Mouse (Mus musculus) limb, embryonic 10.5 days (tissue): ENCODE results near the gene Slc17a2. TPM values are rescaled to one million over a fixed set of nuclear protein-coding genes. Genes with fewer than 3 reads are reported as not detected.
A peak's percentile ranks its signal among the peaks of the same experiment; 100 is the strongest.
"Not testable (repeated sequence)": the region's sequence is repeated elsewhere in the genome, so short reads cannot be mapped to it uniquely, and the experiment has no call there.

ENCODE experiments used
- DNase-seq: peaks from one replicate; pipeline ENCODE4 v3.0.0-alpha.2; 2017; ENCODE audit warnings: low spot score
- H3K27ac ChIP-seq: fragments of 300-500 bp; sonication (generic); 2 replicates; pipeline ENCODE4 v1.5.1; 2016; ENCODE audit warnings: mild to moderate bottlenecking
- H3K27me3 ChIP-seq: fragments of 300-500 bp; sonication (generic); 2 replicates; pipeline ENCODE4 v1.6.1; 2016; ENCODE audit warnings: low read depth, mild to moderate bottlenecking; ENCODE audit not compliant: poor library complexity, severe bottlenecking
- H3K36me3 ChIP-seq: fragments of 300-500 bp; sonication (generic); 2 replicates; pipeline ENCODE4 v1.6.1; 2016; ENCODE audit warnings: mild to moderate bottlenecking, moderate library complexity
- H3K4me1 ChIP-seq: fragments of 300-500 bp; sonication (generic); 2 replicates; pipeline ENCODE4 v1.6.1; 2016
- H3K4me3 ChIP-seq: fragments of 300-500 bp; sonication (generic); 2 replicates; pipeline ENCODE4 v1.5.1; 2016; ENCODE audit warnings: mild to moderate bottlenecking, moderate library complexity
- H3K9me3 ChIP-seq: fragments of 300-500 bp; sonication (generic); replicated peaks from 2 replicates; pipeline ENCODE4 v1.6.1; 2016; ENCODE audit warnings: mild to moderate bottlenecking
- WGBS: fragments of 180-500 bp; shearing (Covaris S2); methylation state at CpG from one replicate; pipeline ENCODE4 v1.1.7; 2016; 5-methylcytosine and 5-hydroxymethylcytosine counted together
- polyA plus RNA-seq: library from polyadenylated mRNA; unstranded; fragments of >200 nt; fragmentation: Nextera tagmentation; extraction: Ambion mirVana; gene quantifications from 2 replicates; pipeline ENCODE4 v1.2.1, GENCODE M21; 2016

Slc17a2 gene
- polyA plus RNA-seq, 1 experiment from 2014 or later, result not detected

- Histone ChIP-seq H3K36me3 (no peaks in the 10 kb centered on the region), H3K9me3 (no peaks in the 10 kb centered on the region), H3K4me1 (peaks cover 31% of the 10 kb centered on the region), H3K27ac (peak overlapping the region; percentile 92), H3K4me3 (peak overlapping the region; percentile 59), H3K27me3 (no peaks in the 10 kb centered on the region)
- 38% methylated on average over 12 of the region's 12 CpGs for WGBS
- DNase-seq, result peak; percentile 67
Observed at GRCm38 (mm10) chr13:23764324-23765171, 42.2 kb upstream of the Slc17a2 start.

DNA sequence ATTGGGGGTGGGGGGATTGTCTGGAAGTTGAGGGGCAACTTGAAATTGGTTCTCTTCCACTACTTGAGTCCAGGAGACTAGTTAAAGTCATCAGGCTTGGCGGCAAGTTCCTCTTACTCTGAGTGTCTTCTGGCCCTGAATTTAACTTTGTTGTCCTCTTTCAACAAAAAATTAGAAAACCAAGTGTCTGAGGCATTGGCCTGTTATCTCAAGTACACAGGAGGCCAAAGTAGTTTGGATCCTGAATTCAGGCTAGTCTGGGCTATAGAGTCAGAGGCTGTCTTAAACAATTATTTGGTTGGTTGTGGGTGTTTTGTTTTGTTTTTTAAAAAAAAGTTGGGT lies 41.6 kb upstream of the Slc17a2 start:
- Histone ChIP-seq H3K36me3 (no peaks in the 10 kb centered on the region), H3K9me3 (no peaks in the 10 kb centered on the region), H3K27ac (0 out of 2 replicates have a peak overlapping the region, but pooled peaks have one; percentile 92), H3K27me3 (no peaks in the 10 kb centered on the region), H3K4me1 (peaks cover 28% of the 10 kb centered on the region), H3K4me3 (peak overlapping the region; percentile 59)
- WGBS, result 74% methylated on average over 1 of the region's 1 CpGs
- no peak for DNase-seq

GRCm38 (mm10) chr13:23766772-23767171 lies 40.0 kb upstream of the Slc17a2 start:
- H3K27me3 ChIP-seq, result no peaks in the 10 kb centered on the region
- H3K36me3 ChIP-seq, result no peaks in the 10 kb centered on the region
- peaks cover 27% of the 10 kb centered on the region for H3K4me1 ChIP-seq
- no peak for DNase-seq
- no peak overlapping the region for H3K4me3 ChIP-seq
- no peak overlapping the region for H3K27ac ChIP-seq
- no peaks in the 10 kb centered on the region for H3K9me3 ChIP-seq

DNA sequence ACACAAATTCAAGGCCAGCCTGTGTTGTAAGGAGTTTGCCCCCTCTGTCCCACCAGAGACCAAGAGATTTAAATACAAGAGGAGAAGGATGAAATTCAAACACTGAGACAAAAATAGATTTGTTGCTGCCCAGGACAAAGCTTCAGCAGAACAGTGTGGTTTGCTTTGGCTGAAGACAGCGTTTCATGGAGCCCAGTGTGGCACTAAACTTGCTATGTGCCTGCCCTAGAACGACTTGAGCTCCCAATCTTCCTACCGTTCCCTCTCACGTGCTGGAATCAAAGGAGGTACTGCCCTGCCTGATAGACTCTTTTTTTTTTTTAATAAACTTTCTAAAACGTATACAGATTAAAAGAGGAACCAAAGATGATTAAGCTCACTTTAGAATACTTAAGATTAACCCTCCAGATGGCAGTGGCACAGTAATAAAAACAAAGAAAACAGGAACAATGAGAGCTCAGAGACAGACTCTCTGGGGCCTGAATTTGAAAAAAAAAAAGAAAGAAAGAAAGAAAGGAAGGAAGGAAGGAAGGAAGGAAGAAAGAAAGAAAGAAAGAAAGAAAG lies 37.9 kb upstream of the Slc17a2 start:
- Histone ChIP-seq H3K9me3 (no peaks in the 10 kb centered on the region), H3K4me1 (peaks cover 24% of the 10 kb centered on the region), H3K27me3 (no peaks in the 10 kb centered on the region), H3K4me3 (no peak overlapping the region), H3K36me3 (no peaks in the 10 kb centered on the region), H3K27ac (no peak overlapping the region)
- WGBS, result 67% methylated on average over 5 of the region's 5 CpGs
- no peak for DNase-seq

- not testable (repeated sequence) for H3K9me3 ChIP-seq, H3K36me3 ChIP-seq, H3K4me3 ChIP-seq, H3K27me3 ChIP-seq, DNase-seq, H3K27ac ChIP-seq
- peaks cover 17% of the 10 kb centered on the region for H3K4me1 ChIP-seq
- whole genome bisulfite sequencing, result 85% methylated on average over 2 of the region's 2 CpGs
Observed at GRCm38 (mm10) chr13:23769613-23770012, 37.2 kb upstream of the Slc17a2 start, which contains the start of gene Trim38. Gene Trim38 (plus strand): TSS chr13:23769913.

- peak overlapping the region; percentile 50; the same call in 1 of the 2 replicates for H3K27ac ChIP-seq
- no peaks in the 10 kb centered on the region for H3K9me3 ChIP-seq
- peak; percentile 69 for DNase-seq
- no peaks in the 10 kb centered on the region for H3K27me3 ChIP-seq
- peaks cover 12% of the 10 kb centered on the region for H3K4me1 ChIP-seq
- H3K36me3 ChIP-seq, result no peaks in the 10 kb centered on the region
- H3K4me3 ChIP-seq, result peak overlapping the region; percentile 26
- WGBS, result 24% methylated on average over 21 of the region's 21 CpGs
Observed at GRCm38 (mm10) chr13:23772561-23773313, 34.1 kb upstream of the Slc17a2 start.

GRCm38 (mm10) chr13:23778339-23778738 lies 28.5 kb upstream of the Slc17a2 start:
- no peaks in the 10 kb centered on the region for H3K4me1 ChIP-seq
- no peak overlapping the region for H3K27ac ChIP-seq
- H3K9me3 ChIP-seq, result no peaks in the 10 kb centered on the region
- DNase-seq, result no peak
- no peak overlapping the region for H3K4me3 ChIP-seq
- H3K36me3 ChIP-seq, result no peaks in the 10 kb centered on the region
- H3K27me3 ChIP-seq, result no peaks in the 10 kb centered on the region
- WGBS, result 99% methylated on average over 7 of the region's 7 CpGs

DNA sequence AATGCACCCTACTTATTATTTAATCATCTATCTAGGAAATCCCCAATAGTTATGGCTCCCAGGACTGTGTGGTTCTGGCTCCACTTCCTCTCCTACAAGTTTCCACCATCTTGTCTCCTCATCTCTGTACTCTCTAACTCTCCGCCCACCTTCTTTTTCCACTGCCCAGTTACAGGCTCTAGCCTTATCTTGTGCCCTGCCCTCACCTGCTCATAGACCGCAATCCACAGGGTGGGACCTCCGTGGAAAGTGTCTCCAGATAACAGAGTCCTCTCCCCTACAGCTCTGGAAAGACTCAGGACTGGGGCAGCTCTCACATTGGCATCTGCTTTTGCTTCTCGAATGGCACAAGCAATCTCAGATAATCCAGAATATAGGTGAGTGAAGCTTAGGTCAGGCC lies 27.8 kb upstream of the Slc17a2 start:
- WGBS, result 78% methylated on average over 4 of the region's 4 CpGs

GRCm38 (mm10) chr13:23792520-23792919 lies 14.3 kb upstream of the Slc17a2 start:
- Histone ChIP-seq H3K4me3 (no peak overlapping the region), H3K9me3 (no peaks in the 10 kb centered on the region), H3K27me3 (no peaks in the 10 kb centered on the region), H3K36me3 (no peaks in the 10 kb centered on the region), H3K27ac (no peak overlapping the region), H3K4me1 (peaks cover 3% of the 10 kb centered on the region; the same call in 1 of the 2 replicates)
- WGBS, result 48% methylated on average over 2 of the region's 2 CpGs
- peak; percentile 40 for DNase-seq

More for the DNA sequence above, 27.8 kb upstream of the Slc17a2 start:
- DNase-seq, result no peak
- Histone ChIP-seq H3K36me3 (no peaks in the 10 kb centered on the region), H3K4me1 (no peaks in the 10 kb centered on the region), H3K4me3 (no peak overlapping the region), H3K27ac (no peak overlapping the region), H3K27me3 (no peaks in the 10 kb centered on the region), H3K9me3 (no peaks in the 10 kb centered on the region)

- DNase-seq, result no peak
- no peak overlapping the region for H3K27ac ChIP-seq
- no peaks in the 10 kb centered on the region for H3K36me3 ChIP-seq
- H3K9me3 ChIP-seq, result no peaks in the 10 kb centered on the region
- WGBS, result 74% methylated on average over 5 of the region's 5 CpGs
- peaks cover 28% of the 10 kb centered on the region for H3K4me1 ChIP-seq
- H3K27me3 ChIP-seq, result no peaks in the 10 kb centered on the region
- no peak overlapping the region for H3K4me3 ChIP-seq
Observed at GRCm38 (mm10) chr13:23799405-23799804, 7.4 kb upstream of the Slc17a2 start.

DNA sequence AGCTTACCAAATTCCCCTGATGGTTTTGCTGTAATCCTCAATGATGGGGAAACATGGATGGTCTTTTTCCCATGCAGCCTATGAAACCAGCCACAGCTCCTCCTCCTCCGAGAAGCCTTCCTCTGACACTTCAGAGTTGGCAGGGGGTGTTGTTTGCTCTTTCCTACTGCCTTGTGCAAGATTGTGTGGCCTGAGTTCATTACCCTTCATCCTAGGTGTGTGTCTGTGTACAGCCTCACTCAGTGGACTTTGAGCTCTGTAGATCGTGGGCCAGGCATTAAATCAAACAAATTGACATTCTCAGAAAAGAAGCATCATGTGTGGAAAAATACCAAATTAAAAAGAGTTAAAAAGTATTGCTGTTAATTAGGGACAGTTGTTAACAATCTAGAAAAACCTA lies 2.3 kb upstream of the Slc17a2 start:
- H3K4me3 ChIP-seq, result no peak overlapping the region
- H3K4me1 ChIP-seq, result peaks cover 5% of the 10 kb centered on the region
- H3K9me3 ChIP-seq, result no peaks in the 10 kb centered on the region
- no peaks in the 10 kb centered on the region for H3K27me3 ChIP-seq
- H3K36me3 ChIP-seq, result no peaks in the 10 kb centered on the region
- 84% methylated on average over 2 of the region's 2 CpGs for WGBS
- no peak for DNase-seq
- no peak overlapping the region for H3K27ac ChIP-seq

GRCm38 (mm10) chr13:23816148-23816547 lies 9.4 kb downstream of the Slc17a2 start:
- H3K27me3 ChIP-seq, result no peaks in the 10 kb centered on the region
- no peak overlapping the region for H3K4me3 ChIP-seq
- peaks cover 9% of the 10 kb centered on the region for H3K4me1 ChIP-seq
- H3K27ac ChIP-seq, result no peak overlapping the region
- no peaks in the 10 kb centered on the region for H3K9me3 ChIP-seq
- H3K36me3 ChIP-seq, result no peaks in the 10 kb centered on the region
- WGBS, result 85% methylated on average over 2 of the region's 2 CpGs
- DNase-seq, result no peak
